Mouse (Mus musculus) liver, embryonic 16.5 days (tissue): ENCODE measurements around the gene Scg5. TPM values are rescaled to one million over a fixed set of nuclear protein-coding genes. Genes with fewer than 3 reads are reported as not detected.

Experiments used
- ATAC-seq: fragments of 200-750 bp; cut with Nextera tagmentation; 2 replicates; pipeline ENCODE4 v1.8.0; 2017; ENCODE audit warnings: low read depth, mild to moderate bottlenecking, moderate number of reproducible peaks, moderate library complexity
- H3K27ac ChIP-seq: fragments of 300-500 bp; sonication (generic); 2 replicates; pipeline ENCODE4 v1.5.1; 2014; ENCODE audit warnings: mild to moderate bottlenecking, low read length
- H3K27me3 ChIP-seq: fragments of 300-500 bp; sonication (generic); 2 replicates; pipeline ENCODE4 v1.6.1; 2014; ENCODE audit warnings: low read depth, low read length, mixed read lengths; ENCODE audit not compliant: control insufficient read depth, insufficient read depth
- H3K36me3 ChIP-seq: fragments of 300-500 bp; sonication (generic); 2 replicates; pipeline ENCODE4 v1.6.1; 2014; ENCODE audit warnings: mild to moderate bottlenecking; ENCODE audit not compliant: control insufficient read depth, insufficient read depth
- H3K4me1 ChIP-seq: fragments of 300-500 bp; sonication (generic); 2 replicates; pipeline ENCODE4 v1.6.1; 2014; ENCODE audit warnings: low read depth, low read length, mixed read lengths; ENCODE audit not compliant: control insufficient read depth
- H3K4me2 ChIP-seq: fragments of 300-500 bp; sonication (generic); 2 replicates; pipeline ENCODE4 v1.6.1; 2014; ENCODE audit warnings: low read depth, low read length, mixed read lengths
- H3K4me3 ChIP-seq: fragments of 300-500 bp; sonication (generic); 2 replicates; pipeline ENCODE4 v1.5.1; 2014; ENCODE audit warnings: low read depth, mild to moderate bottlenecking, low read length
- H3K9ac ChIP-seq: fragments of 300-500 bp; sonication (generic); 2 replicates; pipeline ENCODE4 v1.6.1; 2014; ENCODE audit warnings: low read depth, low read length
- H3K9me3 ChIP-seq: fragments of 300-500 bp; sonication (generic); replicated peaks from 2 replicates; pipeline ENCODE4 v1.6.1; 2016; ENCODE audit warnings: low read length; ENCODE audit not compliant: control insufficient read depth
- WGBS: fragments of 180-500 bp; shearing (Covaris S2); extraction: QIAGEN DNeasy Blood & Tissue Kit; methylation state at CpG from one replicate; pipeline ENCODE4 v1.1.7; 2014; ENCODE audit not compliant: insufficient replicate concordance; 5-methylcytosine and 5-hydroxymethylcytosine counted together
- polyA plus RNA-seq: library from polyadenylated mRNA; unstranded; fragments of >200 nt; fragmentation: Nextera tagmentation; extraction: Ambion mirVana; gene quantifications from 2 replicates; pipeline ENCODE4 v1.2.1, GENCODE M21; 2015

Gene Scg5
- 0.20 TPM in 1 of 2 replicates, not detected in the other for polyA plus RNA-seq

DNA sequence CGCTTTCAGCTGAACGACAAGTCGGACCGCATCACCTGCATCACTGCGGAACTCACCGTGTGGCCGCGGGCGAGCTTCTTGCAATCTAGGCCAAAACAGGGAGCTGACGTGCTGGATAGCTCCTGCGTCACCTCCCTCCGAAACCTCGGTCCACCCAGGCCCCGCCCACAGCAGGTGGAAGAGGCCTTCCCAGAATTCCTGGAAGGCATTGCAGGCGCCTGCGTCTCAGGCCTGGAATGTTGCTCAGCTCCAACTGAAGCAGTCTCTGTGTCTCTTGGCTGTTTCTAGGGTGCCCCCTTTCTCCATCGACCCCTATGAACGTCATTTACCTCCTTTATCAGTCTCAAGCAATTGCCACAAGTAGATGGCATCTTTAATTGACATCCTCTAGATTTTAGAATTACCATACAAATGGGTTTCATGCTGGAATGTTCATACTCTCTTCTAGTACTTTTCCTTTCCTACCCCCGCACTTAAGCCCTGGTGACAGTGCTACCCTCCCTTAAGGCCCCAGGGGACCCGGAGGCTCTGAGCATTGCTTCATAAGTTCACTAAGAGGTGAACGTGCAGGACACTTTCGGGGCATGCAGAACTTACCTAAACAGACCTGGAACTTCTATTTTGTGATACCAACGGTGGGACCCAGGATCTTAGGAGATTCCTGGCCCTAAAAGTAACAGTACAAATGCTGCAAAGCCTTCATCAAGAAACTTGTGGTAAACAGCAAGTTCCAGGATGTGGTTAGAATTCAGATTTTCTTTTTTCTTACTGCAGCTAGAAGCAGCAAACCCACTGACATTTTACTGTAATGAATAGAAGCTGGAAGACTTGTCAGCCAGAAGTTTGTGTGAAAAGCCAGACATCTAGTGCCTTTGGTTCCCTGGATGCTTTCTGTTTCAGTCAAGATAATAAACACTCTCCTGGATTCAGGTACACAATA is at the start of gene Scg5:
TSS of gene Scg5 (minus strand) at position 179 of the 940 bp plus-strand sequence.
- peaks cover 5% of the 10 kb centered on the region; the same call in 1 of the 2 replicates for H3K9me3 ChIP-seq
- ATAC-seq: no peak
- H3K9ac ChIP-seq: no peak within 1 kb of the TSS
- H3K27ac ChIP-seq: no peak within 1 kb of the TSS
- H3K4me2 ChIP-seq: peak within 1 kb of the TSS; percentile 21; the same call in 1 of the 2 replicates
- H3K4me3 ChIP-seq: no peak within 1 kb of the TSS
- 26% methylated on average over 23 of the region's 23 CpGs for WGBS
- H3K27me3 ChIP-seq: no peaks in the 10 kb centered on the region
- H3K36me3 ChIP-seq: peaks cover 25% of the 10 kb centered on the region
- H3K4me1 ChIP-seq: no peaks in the 10 kb centered on the region

DNA sequence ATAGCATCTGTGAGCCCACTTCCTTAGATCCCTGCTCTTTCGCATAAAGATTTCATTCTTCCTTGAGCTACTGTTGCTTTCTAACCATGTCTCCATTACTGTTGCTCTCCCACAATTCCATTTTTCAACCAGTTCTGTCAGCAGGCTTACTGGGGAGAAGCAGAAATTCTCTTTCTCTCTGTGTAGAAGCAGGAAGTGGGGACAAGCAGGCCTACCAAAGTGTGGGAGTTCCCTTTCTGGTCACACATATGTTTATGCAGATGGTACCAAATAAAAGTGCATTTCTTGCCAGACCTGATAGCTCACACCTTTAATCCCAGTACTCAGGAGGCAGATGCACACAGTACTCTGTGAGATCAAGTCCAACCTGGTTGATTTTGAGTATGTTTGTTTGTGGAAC is 41.2 kb upstream of the Scg5 start:
- H3K9ac ChIP-seq: no peak overlapping the region
- no peak for ATAC-seq
- 59% methylated on average over 1 of the region's 1 CpGs for WGBS

DNA sequence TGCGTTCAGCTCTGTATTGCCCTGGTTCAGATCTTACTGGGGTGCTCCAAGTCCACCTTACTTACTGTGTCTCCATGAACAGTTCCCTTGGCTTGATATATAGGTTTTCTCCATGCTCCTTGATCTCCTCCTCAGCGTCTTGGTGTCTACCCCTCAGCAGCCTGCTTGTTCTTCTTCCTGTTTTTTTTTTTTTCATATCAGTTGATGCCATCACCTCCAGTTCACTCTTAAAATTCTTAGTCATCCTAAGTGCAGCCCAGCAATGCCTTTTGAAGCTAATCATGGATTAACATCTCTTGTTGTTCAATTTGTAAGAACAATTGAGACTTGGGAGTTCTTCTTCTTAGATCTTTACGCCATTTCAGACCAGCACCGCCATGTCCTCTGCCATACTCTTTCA is 39.5 kb upstream of the Scg5 start:
- Histone ChIP-seq H3K4me1 (no peaks in the 10 kb centered on the region), H3K9ac (no peak overlapping the region), H3K36me3 (no peaks in the 10 kb centered on the region), H3K27me3 (no peaks in the 10 kb centered on the region), H3K9me3 (no peaks in the 10 kb centered on the region), H3K4me3 (no peak overlapping the region), H3K27ac (no peak overlapping the region), H3K4me2 (no peak overlapping the region)
- no peak for ATAC-seq
- 56% methylated on average over 4 of the region's 4 CpGs for WGBS

More for the DNA sequence above, 41.2 kb upstream of the Scg5 start:
- Histone ChIP-seq H3K4me2 (no peak overlapping the region), H3K4me1 (no peaks in the 10 kb centered on the region), H3K36me3 (no peaks in the 10 kb centered on the region), H3K4me3 (no peak overlapping the region), H3K9me3 (no peaks in the 10 kb centered on the region), H3K27me3 (no peaks in the 10 kb centered on the region), H3K27ac (no peak overlapping the region)

DNA sequence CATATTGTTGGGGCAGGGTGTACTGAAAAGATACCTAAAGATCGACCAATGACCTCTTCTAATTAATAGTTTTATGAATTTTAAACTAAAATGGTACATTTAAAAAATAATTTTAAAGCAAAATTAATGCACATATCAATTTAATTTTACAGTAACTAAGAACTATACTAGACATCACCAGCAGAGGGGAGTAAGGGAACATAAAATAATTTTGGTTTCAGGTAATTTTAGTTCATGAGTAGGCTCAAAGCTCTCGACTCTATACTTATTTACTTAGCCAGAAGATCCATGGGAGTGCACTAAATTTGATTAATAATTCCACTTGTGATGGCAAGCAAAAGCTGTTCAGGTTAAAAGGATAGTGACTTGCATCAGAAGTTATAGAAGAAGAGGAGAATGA is 37.2 kb upstream of the Scg5 start:
- Histone ChIP-seq H3K4me2 (no peak overlapping the region), H3K9me3 (no peaks in the 10 kb centered on the region), H3K36me3 (no peaks in the 10 kb centered on the region), H3K27me3 (no peaks in the 10 kb centered on the region), H3K4me1 (no peaks in the 10 kb centered on the region), H3K4me3 (no peak overlapping the region), H3K9ac (no peak overlapping the region), H3K27ac (no peak overlapping the region)
- ATAC-seq: no peak
- WGBS: 19% methylated on average over 2 of the region's 2 CpGs

DNA sequence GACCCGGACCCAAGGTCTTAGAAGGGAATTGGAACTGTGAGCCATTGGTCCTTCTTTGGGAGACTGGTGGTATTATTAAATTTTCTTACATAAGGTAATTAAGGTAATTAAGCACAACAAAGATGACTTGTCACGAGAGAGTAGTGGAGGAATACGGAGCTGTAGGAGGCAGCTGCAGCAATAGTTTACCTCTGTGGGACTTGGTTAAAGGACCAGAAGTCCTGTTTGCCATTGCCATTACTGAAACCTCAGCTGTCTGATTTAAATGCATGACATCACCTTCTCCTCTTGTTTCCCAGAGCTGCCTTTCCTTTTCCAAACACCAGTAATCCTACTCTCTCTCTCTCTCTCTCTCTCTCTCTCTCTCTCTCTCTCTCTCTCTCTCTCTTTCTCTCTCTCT is 20.2 kb upstream of the Scg5 start:
- H3K4me2 ChIP-seq: peak overlapping the region; percentile 87
- H3K27me3 ChIP-seq: no peaks in the 10 kb centered on the region
- peaks cover 5% of the 10 kb centered on the region for H3K36me3 ChIP-seq
- peak overlapping the region; percentile 95 for H3K27ac ChIP-seq
- peak overlapping the region; percentile 95; the same call in 1 of the 2 replicates for H3K9ac ChIP-seq
- ATAC-seq: no peak
- peaks cover 18% of the 10 kb centered on the region for H3K4me1 ChIP-seq
- H3K9me3 ChIP-seq: no peaks in the 10 kb centered on the region
- peak overlapping the region; percentile 96 for H3K4me3 ChIP-seq
- 5% methylated on average over 3 of the region's 3 CpGs for WGBS

DNA sequence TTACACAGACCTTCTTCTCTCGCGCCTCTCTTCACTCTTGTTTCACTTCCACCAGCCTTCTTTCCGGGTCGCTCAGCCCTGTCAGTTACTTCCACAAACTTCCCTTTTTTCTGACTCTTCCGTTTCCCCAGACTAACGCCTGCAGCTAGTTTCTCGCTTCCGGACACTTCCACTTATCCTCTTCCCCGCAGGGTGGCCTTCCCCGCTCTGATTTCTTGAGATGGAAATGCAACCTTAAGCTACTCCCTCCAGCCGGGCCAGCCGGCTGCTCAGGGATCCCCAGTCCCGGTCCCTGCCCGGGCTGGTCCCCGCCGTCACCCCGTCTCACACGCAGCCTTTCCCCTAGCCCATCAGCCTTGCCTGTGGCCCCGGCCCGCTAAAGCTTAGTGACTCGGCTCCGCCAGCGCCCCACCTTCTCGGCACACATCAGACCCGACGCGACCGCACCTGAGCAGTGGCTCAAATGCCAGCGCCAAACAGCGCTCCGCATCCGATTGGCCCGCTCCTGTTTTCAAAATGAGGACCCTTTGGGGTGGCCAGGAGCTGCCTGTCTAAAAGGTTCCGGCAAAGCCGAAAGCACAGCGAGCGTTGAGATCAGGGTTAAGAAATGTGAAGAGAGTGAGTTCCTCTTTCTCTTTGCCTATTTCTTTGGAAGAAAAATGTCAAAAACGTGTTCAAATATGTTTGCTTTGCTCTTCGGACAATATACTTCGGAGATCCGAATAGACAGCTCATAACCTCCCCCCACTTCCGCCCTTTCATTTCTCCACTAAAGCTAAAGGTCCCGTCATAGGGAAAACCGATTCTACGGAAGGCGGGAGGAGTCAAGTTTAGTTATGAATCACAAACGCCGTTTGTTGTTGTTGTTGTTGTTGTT is 19.6 kb upstream of the Scg5 start, which contains the start of gene Arhgap11a:
TSS of gene Arhgap11a (minus strand) at position 417 of the 877 bp plus-strand sequence.
- under 1% methylated on average over 48 of the region's 48 CpGs for WGBS
- no peaks in the 10 kb centered on the region for H3K27me3 ChIP-seq
- peak; percentile 97 for ATAC-seq
- no peaks in the 10 kb centered on the region for H3K9me3 ChIP-seq
- peak within 1 kb of the TSS; percentile 87 for H3K4me2 ChIP-seq
- H3K36me3 ChIP-seq: peaks cover 11% of the 10 kb centered on the region
- H3K9ac ChIP-seq: peak within 1 kb of the TSS; percentile 95
- peak within 1 kb of the TSS; percentile 95 for H3K27ac ChIP-seq
- H3K4me3 ChIP-seq: peak within 1 kb of the TSS; percentile 96
- H3K4me1 ChIP-seq: peaks cover 18% of the 10 kb centered on the region

DNA sequence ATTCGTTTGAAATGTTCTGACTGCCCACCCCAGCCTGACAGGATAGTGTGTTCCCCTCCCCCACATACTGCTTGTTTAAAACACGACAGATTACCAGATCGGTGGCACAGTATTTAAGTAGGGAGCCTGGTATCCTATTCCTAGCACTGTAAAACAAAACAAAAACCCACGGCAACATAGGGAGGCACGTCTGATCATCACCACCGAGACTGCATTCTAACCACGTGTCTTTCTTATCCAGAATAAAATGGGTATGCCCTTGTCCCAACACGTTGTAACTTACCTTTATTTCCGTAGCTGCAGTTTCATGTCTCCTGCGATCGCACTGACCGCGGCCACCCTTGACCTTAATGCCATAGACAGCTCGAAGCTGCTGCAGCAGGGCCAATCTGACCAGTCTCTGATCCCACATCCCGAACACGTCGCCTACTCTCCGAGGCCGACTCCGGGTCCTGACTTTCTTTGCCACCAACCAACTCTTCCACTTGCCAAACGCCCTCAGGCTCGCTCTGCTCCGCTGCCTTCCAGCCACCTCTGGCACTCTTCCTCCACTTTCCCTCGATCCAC is 18.8 kb upstream of the Scg5 start:
- peak overlapping the region; percentile 95 for H3K27ac ChIP-seq
- no peaks in the 10 kb centered on the region for H3K27me3 ChIP-seq
- peaks cover 11% of the 10 kb centered on the region for H3K36me3 ChIP-seq
- ATAC-seq: no peak; the same call in 1 of the 2 replicates
- H3K4me3 ChIP-seq: peak overlapping the region; percentile 96
- H3K4me2 ChIP-seq: peak overlapping the region; percentile 87
- peaks cover 18% of the 10 kb centered on the region for H3K4me1 ChIP-seq
- H3K9me3 ChIP-seq: no peaks in the 10 kb centered on the region
- peak overlapping the region; percentile 95 for H3K9ac ChIP-seq
- WGBS: under 1% methylated on average over 24 of the region's 24 CpGs

DNA sequence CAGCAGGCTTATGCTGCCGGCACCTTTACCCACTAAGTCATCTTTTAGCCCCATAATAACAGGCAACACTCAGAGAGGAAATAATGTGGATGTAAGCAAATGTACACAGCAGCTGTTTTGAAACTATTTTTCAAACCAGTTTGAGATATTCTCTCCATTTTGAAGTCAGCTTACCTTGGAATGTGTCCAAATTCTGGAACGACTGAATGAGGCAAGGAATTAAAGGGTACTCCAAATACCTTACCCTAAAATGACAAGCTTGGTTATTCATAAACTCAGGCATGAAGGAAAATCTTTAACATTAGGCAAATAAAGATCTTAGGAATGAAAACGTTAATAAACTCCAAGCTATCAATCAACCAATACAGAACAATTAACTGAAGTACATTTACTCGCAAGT is 16.2 kb upstream of the Scg5 start:
- H3K27ac ChIP-seq: no peak overlapping the region
- no peak overlapping the region for H3K4me3 ChIP-seq
- no peak overlapping the region for H3K9ac ChIP-seq
- H3K4me1 ChIP-seq: peaks cover 18% of the 10 kb centered on the region
- H3K36me3 ChIP-seq: peaks cover 25% of the 10 kb centered on the region
- no peak for ATAC-seq
- H3K9me3 ChIP-seq: no peaks in the 10 kb centered on the region
- H3K27me3 ChIP-seq: no peaks in the 10 kb centered on the region
- whole genome bisulfite sequencing: 76% methylated on average over 4 of the region's 4 CpGs
- H3K4me2 ChIP-seq: no peak overlapping the region
